Mouse (Mus musculus) forebrain, embryonic 11.5 days (tissue): Measurements from ENCODE around the gene Gm49384. TPM values are rescaled to one million over a fixed set of nuclear protein-coding genes. Genes with fewer than 3 reads are reported as not detected.

Experiments
- ATAC-seq: fragments of 200-750 bp; cut with Nextera tagmentation; replicated peaks from 2 replicates; pipeline ENCODE4 v1.8.0; 2017; ENCODE audit warnings: moderate TSS enrichment; ENCODE audit not compliant: low FRiP score
- DNase-seq: peaks from one replicate; pipeline ENCODE4 v3.0.0-alpha.2; 2017; ENCODE audit warnings: low spot score
- H3K27ac ChIP-seq: fragments of 300-500 bp; sonication (generic); 2 replicates; pipeline ENCODE4 v1.5.1; 2014; ENCODE audit warnings: low read depth, low read length
- H3K27me3 ChIP-seq: fragments of 300-500 bp; sonication (generic); 2 replicates; pipeline ENCODE4 v1.6.1; 2014; ENCODE audit warnings: mild to moderate bottlenecking, low read length, mixed read lengths; ENCODE audit not compliant: control insufficient read depth, insufficient read depth
- H3K36me3 ChIP-seq: fragments of 300-500 bp; sonication (generic); 2 replicates; pipeline ENCODE4 v1.6.1; 2014; ENCODE audit warnings: mild to moderate bottlenecking, low read length, moderate library complexity, mixed read lengths; ENCODE audit not compliant: control insufficient read depth, insufficient read depth
- H3K4me1 ChIP-seq: fragments of 300-500 bp; sonication (generic); replicated peaks from 2 replicates; pipeline ENCODE4 v1.6.1; 2014; ENCODE audit warnings: low read length, mixed read lengths; ENCODE audit not compliant: control insufficient read depth, insufficient read depth
- H3K4me2 ChIP-seq: fragments of 300-500 bp; sonication (generic); 2 replicates; pipeline ENCODE4 v1.6.1; 2014; ENCODE audit warnings: low read depth, mild to moderate bottlenecking, low read length, moderate library complexity, mixed read lengths; ENCODE audit not compliant: severe bottlenecking
- H3K4me3 ChIP-seq: fragments of 300-500 bp; sonication (generic); 2 replicates; pipeline ENCODE4 v1.5.1; 2014; ENCODE audit warnings: low read depth, low read length
- H3K9ac ChIP-seq: fragments of 300-500 bp; sonication (generic); 2 replicates; pipeline ENCODE4 v1.6.1; 2014; ENCODE audit warnings: low read length
- H3K9me3 ChIP-seq: fragments of 300-500 bp; sonication (generic); 2 replicates; pipeline ENCODE4 v1.6.1; 2016; ENCODE audit warnings: low read length, mixed read lengths; ENCODE audit not compliant: control insufficient read depth
- WGBS: fragments of 180-500 bp; shearing (Covaris S2); extraction: QIAGEN DNeasy Blood & Tissue Kit; methylation state at CpG from one replicate; pipeline ENCODE4 v1.1.7; 2014; 5-methylcytosine and 5-hydroxymethylcytosine counted together
- polyA plus RNA-seq: library from polyadenylated mRNA; unstranded; fragments of >200 nt; fragmentation: Nextera tagmentation; extraction: Ambion mirVana; gene quantifications from 2 replicates; pipeline ENCODE4 v1.2.1, GENCODE M21; 2014

Gene Gm49384
- polyA plus RNA-seq, 1 experiment from 2014 or later = 46.6 TPM

GRCm38 (mm10) chr12:69211057-69211456 lies 7.0 kb upstream of the Gm49384 start:
- H3K4me3 ChIP-seq = no peak overlapping the region
- H3K4me1 ChIP-seq = no peaks in the 10 kb centered on the region
- ATAC-seq (no peak), DNase-seq (peak; percentile 25)
- H3K27me3 ChIP-seq = no peaks in the 10 kb centered on the region
- WGBS = 90% methylated on average over 5 of the region's 5 CpGs
- H3K27ac ChIP-seq = no peak overlapping the region
- H3K9me3 ChIP-seq = no peaks in the 10 kb centered on the region
- peaks cover 12% of the 10 kb centered on the region; the same call in 1 of the 2 replicates for H3K36me3 ChIP-seq
- no peak overlapping the region for H3K9ac ChIP-seq
- no peak overlapping the region for H3K4me2 ChIP-seq

DNA sequence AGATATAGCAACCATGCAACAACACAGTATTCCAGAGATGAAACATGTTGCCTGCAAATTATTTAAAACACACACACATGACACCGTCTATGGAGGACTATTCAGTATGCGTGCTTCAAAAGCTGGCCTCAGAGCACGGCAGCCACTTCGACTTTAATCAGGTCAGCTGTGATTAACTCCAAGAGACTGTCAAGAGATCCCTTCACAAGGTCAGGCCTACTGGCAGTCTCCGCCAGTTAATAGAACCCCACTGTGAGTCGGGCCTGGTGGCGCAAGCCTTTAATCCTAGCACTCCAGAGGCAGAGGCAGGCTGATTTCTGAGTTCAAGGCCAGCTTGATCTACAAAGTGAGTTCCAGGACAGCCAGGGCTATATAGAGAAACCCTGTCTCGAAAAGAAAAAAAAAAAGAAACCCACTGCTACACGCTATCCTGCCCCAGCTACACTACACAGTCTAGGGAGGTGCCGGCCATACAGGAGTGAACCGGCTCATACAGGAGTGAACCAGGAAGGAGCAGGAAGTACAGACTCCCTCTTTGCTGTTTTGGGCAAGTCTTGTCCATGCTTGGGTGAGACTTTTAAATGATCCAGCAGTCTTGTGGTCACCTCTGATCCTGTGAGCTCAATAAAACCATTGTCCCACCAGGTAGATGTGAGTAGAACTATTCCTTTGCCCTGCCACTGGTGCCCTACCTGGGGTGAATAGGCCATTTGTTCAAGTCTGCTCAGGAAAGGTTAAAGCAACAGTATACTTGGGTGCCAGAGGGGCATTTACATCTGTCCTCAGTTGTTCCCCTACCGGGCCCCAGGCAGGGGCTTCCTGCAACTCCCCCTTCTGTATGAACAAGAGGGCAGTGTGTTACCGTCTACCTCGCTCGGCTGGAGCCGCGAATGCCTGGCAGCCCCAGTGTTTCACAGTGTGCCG lies 6.3 kb upstream of the Gm49384 start:
- no peaks in the 10 kb centered on the region for H3K27me3 ChIP-seq
- H3K27ac ChIP-seq = no peak overlapping the region
- peaks cover 12% of the 10 kb centered on the region; the same call in 1 of the 2 replicates for H3K36me3 ChIP-seq
- H3K9ac ChIP-seq = no peak overlapping the region
- no peak overlapping the region for H3K4me3 ChIP-seq
- 91% methylated on average over 18 of the region's 18 CpGs for WGBS
- DNase-seq (peak; percentile 49), ATAC-seq (0 out of 2 replicates have a peak, but pooled peaks have one; percentile 16)
- no peaks in the 10 kb centered on the region for H3K9me3 ChIP-seq
- H3K4me1 ChIP-seq = no peaks in the 10 kb centered on the region
- H3K4me2 ChIP-seq = no peak overlapping the region

DNA sequence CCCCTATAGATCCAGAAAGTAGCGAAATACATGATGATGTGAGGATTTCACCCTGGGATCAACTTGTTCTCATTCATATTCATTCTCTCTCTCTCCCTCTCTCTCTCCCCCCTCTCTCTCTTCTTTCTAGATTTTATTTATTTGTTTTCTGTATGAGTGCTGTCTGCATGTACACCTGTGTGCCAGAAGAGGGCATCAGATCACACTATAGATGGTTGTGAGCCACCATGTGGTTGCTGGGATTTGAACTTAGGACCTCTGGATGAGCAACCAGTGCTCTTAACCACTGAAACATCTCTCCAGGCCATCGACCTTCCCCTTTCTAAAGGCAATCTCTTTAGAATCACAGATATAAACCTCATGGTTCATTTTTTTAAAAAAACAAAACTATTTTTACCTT lies 4.5 kb upstream of the Gm49384 start:
- ATAC-seq (no peak), DNase-seq (peak; percentile 41)
- no peaks in the 10 kb centered on the region for H3K9me3 ChIP-seq
- no peak overlapping the region for H3K4me2 ChIP-seq
- no peaks in the 10 kb centered on the region for H3K4me1 ChIP-seq
- H3K9ac ChIP-seq = no peak overlapping the region
- no peak overlapping the region for H3K27ac ChIP-seq
- H3K27me3 ChIP-seq = no peaks in the 10 kb centered on the region
- H3K36me3 ChIP-seq = peaks cover 10% of the 10 kb centered on the region; the same call in 1 of the 2 replicates
- WGBS = 90% methylated on average over 2 of the region's 2 CpGs
- no peak overlapping the region for H3K4me3 ChIP-seq

GRCm38 (mm10) chr12:69207926-69208325 lies 3.9 kb upstream of the Gm49384 start:
- H3K4me3 ChIP-seq = no peak overlapping the region
- no peaks in the 10 kb centered on the region for H3K9me3 ChIP-seq
- H3K4me1 ChIP-seq = no peaks in the 10 kb centered on the region
- peaks cover 10% of the 10 kb centered on the region; the same call in 1 of the 2 replicates for H3K36me3 ChIP-seq
- no peak overlapping the region for H3K4me2 ChIP-seq
- DNase-seq (peak; percentile 28), ATAC-seq (no peak)
- no peak overlapping the region for H3K27ac ChIP-seq
- 94% methylated on average over 7 of the region's 7 CpGs for WGBS
- no peaks in the 10 kb centered on the region for H3K27me3 ChIP-seq
- H3K9ac ChIP-seq = no peak overlapping the region

GRCm38 (mm10) chr12:69207396-69207795 lies 3.3 kb upstream of the Gm49384 start:
- Histone ChIP-seq H3K4me1 (no peaks in the 10 kb centered on the region), H3K36me3 (peaks cover 9% of the 10 kb centered on the region; the same call in 1 of the 2 replicates), H3K9me3 (no peaks in the 10 kb centered on the region), H3K27me3 (no peaks in the 10 kb centered on the region), H3K4me3 (no peak overlapping the region), H3K4me2 (no peak overlapping the region), H3K9ac (no peak overlapping the region), H3K27ac (no peak overlapping the region)
- ATAC-seq (no peak), DNase-seq (peak; percentile 34)
- WGBS = 92% methylated on average over 8 of the region's 8 CpGs

GRCm38 (mm10) chr12:69198985-69199384 lies 5.1 kb downstream of the Gm49384 start:
- Histone ChIP-seq H3K27ac (no peak overlapping the region), H3K4me2 (no peak overlapping the region), H3K4me1 (no peaks in the 10 kb centered on the region), H3K36me3 (peaks cover 8% of the 10 kb centered on the region), H3K9ac (no peak overlapping the region), H3K9me3 (no peaks in the 10 kb centered on the region), H3K4me3 (no peak overlapping the region), H3K27me3 (no peaks in the 10 kb centered on the region)
- DNase-seq (no peak), ATAC-seq (no peak)

DNA sequence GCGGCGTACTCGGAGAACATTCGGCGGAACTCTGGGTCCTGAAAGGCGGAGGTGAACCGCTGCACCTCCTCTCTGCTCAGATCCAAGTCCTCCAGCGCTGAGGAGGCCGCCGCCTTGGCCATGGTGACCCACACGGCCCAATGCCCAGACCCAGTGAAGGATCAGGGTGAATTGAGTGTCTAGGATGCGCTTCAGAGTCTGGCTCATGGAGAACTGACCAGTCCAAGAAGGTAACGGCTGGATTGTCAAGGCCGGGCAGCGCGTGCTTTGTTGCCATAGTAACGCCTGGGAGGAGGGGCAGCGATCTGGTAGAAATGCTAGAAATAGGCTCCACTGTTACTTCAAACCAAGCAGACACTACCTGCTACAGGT lies 5.9 kb downstream of the Gm49384 start, which contains the start of gene Dnaaf2:
Gene Dnaaf2 (minus strand): TSS at position 266 of the 372 bp plus-strand sequence.
- peaks cover 8% of the 10 kb centered on the region for H3K36me3 ChIP-seq
- H3K9me3 ChIP-seq = no peaks in the 10 kb centered on the region
- H3K4me3 ChIP-seq = peak within 1 kb of the TSS; percentile 93
- WGBS = 0% methylated on average over 18 of the region's 18 CpGs
- DNase-seq (peak; percentile 87), ATAC-seq (peak; percentile 42)
- H3K27ac ChIP-seq = peak within 1 kb of the TSS; percentile 85
- H3K4me2 ChIP-seq = peak within 1 kb of the TSS; percentile 93
- no peaks in the 10 kb centered on the region for H3K27me3 ChIP-seq
- no peaks in the 10 kb centered on the region for H3K4me1 ChIP-seq
- peak within 1 kb of the TSS; percentile 85 for H3K9ac ChIP-seq

GRCm38 (mm10) chr12:69197378-69198163 lies 6.5 kb downstream of the Gm49384 start:
- DNase-seq (peak; percentile 75), ATAC-seq (peak; percentile 75)
- H3K9me3 ChIP-seq = no peaks in the 10 kb centered on the region
- WGBS = under 1% methylated on average over 94 of the region's 94 CpGs
- H3K4me2 ChIP-seq = peak overlapping the region; percentile 93
- H3K36me3 ChIP-seq = peaks cover 8% of the 10 kb centered on the region
- peak overlapping the region; percentile 85 for H3K27ac ChIP-seq
- H3K27me3 ChIP-seq = no peaks in the 10 kb centered on the region
- H3K4me3 ChIP-seq = peak overlapping the region; percentile 93
- H3K4me1 ChIP-seq = no peaks in the 10 kb centered on the region
- peak overlapping the region; percentile 85 for H3K9ac ChIP-seq
